Comparison of ENCODE assay signal across 20 mouse cellular contexts in the genomic region with DNA sequence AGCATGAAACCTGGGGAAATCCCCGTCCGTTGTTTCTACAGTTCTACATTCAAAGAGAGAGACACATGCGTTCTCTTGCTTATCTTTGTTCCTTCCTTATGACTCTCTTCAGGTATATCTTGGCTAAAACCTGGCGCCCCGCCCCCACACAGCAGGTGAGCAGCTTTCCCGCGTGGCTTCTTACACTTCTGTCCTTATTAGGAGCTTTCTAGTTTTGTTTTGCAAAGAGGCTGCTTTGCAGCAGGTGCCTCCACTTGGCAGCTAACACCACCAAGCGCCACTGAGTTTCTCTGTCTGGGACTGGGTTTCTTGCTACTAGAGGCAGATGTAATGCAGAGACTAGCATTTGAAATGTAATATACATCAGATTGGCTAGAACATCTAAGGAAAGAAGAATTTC. TPM values are rescaled to one million over a fixed set of nuclear protein-coding genes. Genes with fewer than 3 reads are reported as not detected.
A peak's percentile ranks its signal among the peaks of the same experiment; 100 is the strongest.
DNase-seq lines count a peak whose midpoint lies in the region; ATAC-seq and TF ChIP-seq lines count a peak whose summit lies in the region.
"Had no signal": no experiment of that assay in that cellular context is flagged by ENCODE, and none has a peak within 500 bp of the region (broad histone marks: within the 10 kb centered on the region; RNA-seq: fewer than 3 reads in every experiment).

No protein-coding gene starts in this region.

- no peak overlapping the region for H3K9ac ChIP-seq in neural tube, embryonic 15.5 days (replicated peaks)
- H3K9ac ChIP-seq in hindbrain, embryonic 11.5 days (ENCODE audit: low read depth, low read length): no peak overlapping the region
- no peak overlapping the region for H3K9ac ChIP-seq in kidney, embryonic 14.5 days (ENCODE audit: low read depth, low read length)
- no peak overlapping the region for H3K9ac ChIP-seq in forebrain, embryonic 14.5 days (ENCODE audit: low read length)
- H3K9ac ChIP-seq: forebrain, embryonic 12.5 days; hindbrain, embryonic 13.5 days; limb, embryonic 12.5 days; liver, embryonic 13.5 days; lung, embryonic 14.5 days had no signal

- peaks cover 14% of the 10 kb centered on the region for H3K4me1 ChIP-seq in neural tube, embryonic 15.5 days
- H3K4me1 ChIP-seq in hindbrain, embryonic 11.5 days (replicated peaks; ENCODE audit: control insufficient read depth, insufficient read depth, low read length): no peaks in the 10 kb centered on the region
- H3K4me1 ChIP-seq in kidney, embryonic 14.5 days (ENCODE audit: control insufficient read depth, insufficient read depth, low read length): no peaks in the 10 kb centered on the region
- H3K4me1 ChIP-seq in forebrain, embryonic 14.5 days (ENCODE audit: control insufficient read depth, insufficient read depth, low read length): peaks cover 5% of the 10 kb centered on the region; the same call in 1 of the 2 replicates
- H3K4me1 ChIP-seq: liver, embryonic 13.5 days had no signal

- ATAC-seq in neural tube, embryonic 15.5 days (ENCODE audit: low FRiP score): no peak
- ATAC-seq in hindbrain, embryonic 11.5 days (ENCODE audit: low FRiP score): no peak
- ATAC-seq in kidney, embryonic 14.5 days (ENCODE audit: low FRiP score, low TSS enrichment): no peak
- ATAC-seq in forebrain, embryonic 14.5 days: no peak

- no peaks in the 10 kb centered on the region for H3K27me3 ChIP-seq in neural tube, embryonic 15.5 days (replicated peaks)
- no peaks in the 10 kb centered on the region for H3K27me3 ChIP-seq in hindbrain, embryonic 11.5 days (ENCODE audit: control insufficient read depth, insufficient read depth, low read length)
- H3K27me3 ChIP-seq in kidney, embryonic 14.5 days (ENCODE audit: control insufficient read depth, insufficient read depth, low read length): no peaks in the 10 kb centered on the region
- no peaks in the 10 kb centered on the region for H3K27me3 ChIP-seq in forebrain, embryonic 14.5 days (replicated peaks; ENCODE audit: control insufficient read depth, insufficient read depth, low read length)
- H3K27me3 ChIP-seq: forebrain, embryonic 12.5 days; hindbrain, embryonic 13.5 days; limb, embryonic 12.5 days; liver, embryonic 13.5 days had no signal

- TF ChIP-seq CTCF in gastrocnemius, adult 2 months (IDR thresholded peaks at IDR 0.05): no peak

- 34% methylated on average over 8 of the region's 8 CpGs for WGBS in neural tube, embryonic 15.5 days
- WGBS in hindbrain, embryonic 11.5 days: 33% methylated on average over 8 of the region's 8 CpGs
- WGBS in kidney, embryonic 14.5 days: 31% methylated on average over 8 of the region's 8 CpGs
- WGBS in forebrain, embryonic 14.5 days: 14% methylated on average over 8 of the region's 8 CpGs

- H3K36me3 ChIP-seq in neural tube, embryonic 15.5 days: no peaks in the 10 kb centered on the region
- no peaks in the 10 kb centered on the region for H3K36me3 ChIP-seq in hindbrain, embryonic 11.5 days (ENCODE audit: control insufficient read depth, insufficient read depth, low read length)
- no peaks in the 10 kb centered on the region for H3K36me3 ChIP-seq in kidney, embryonic 14.5 days (ENCODE audit: control insufficient read depth, insufficient read depth, low read length)
- H3K36me3 ChIP-seq in forebrain, embryonic 14.5 days (ENCODE audit: control insufficient read depth, insufficient read depth, low read length): no peaks in the 10 kb centered on the region
- H3K36me3 ChIP-seq: embryonic facial prominence, embryonic 10.5 days; forebrain, embryonic 12.5 days; hindbrain, embryonic 13.5 days; limb, embryonic 12.5 days; liver, embryonic 13.5 days; midbrain, embryonic 10.5 days had no signal

- no peaks in the 10 kb centered on the region for H3K9me3 ChIP-seq in neural tube, embryonic 15.5 days (replicated peaks)
- H3K9me3 ChIP-seq in hindbrain, embryonic 11.5 days (ENCODE audit: control insufficient read depth, low read length): no peaks in the 10 kb centered on the region
- H3K9me3 ChIP-seq in kidney, embryonic 14.5 days (ENCODE audit: control insufficient read depth, low read length): no peaks in the 10 kb centered on the region
- 0 out of 2 replicates have a peak, but pooled peaks cover 3% of the 10 kb centered on the region for H3K9me3 ChIP-seq in forebrain, embryonic 14.5 days (replicated peaks; ENCODE audit: control insufficient read depth, low read length)
- H3K9me3 ChIP-seq: embryonic facial prominence, embryonic 10.5 days; forebrain, embryonic 12.5 days; liver, embryonic 13.5 days; midbrain, embryonic 10.5 days had no signal

- H3K4me2 ChIP-seq in neural tube, embryonic 15.5 days: no peak overlapping the region
- H3K4me2 ChIP-seq in hindbrain, embryonic 11.5 days (replicated peaks; ENCODE audit: low read depth, low read length): no peak overlapping the region
- H3K4me2 ChIP-seq in kidney, embryonic 14.5 days (replicated peaks; ENCODE audit: low read depth, low read length): no peak overlapping the region
- no peak overlapping the region for H3K4me2 ChIP-seq in forebrain, embryonic 14.5 days (ENCODE audit: low read length)
- H3K4me2 ChIP-seq: forebrain, embryonic 12.5 days; heart, embryonic 11.5 days; hindbrain, embryonic 13.5 days; limb, embryonic 12.5 days; liver, embryonic 13.5 days; lung, embryonic 14.5 days had no signal

- no peak overlapping the region for H3K4me3 ChIP-seq in gastrocnemius, adult 2 months
- no peak overlapping the region for H3K4me3 ChIP-seq in neural tube, embryonic 15.5 days (replicated peaks)
- no peak overlapping the region for H3K4me3 ChIP-seq in hindbrain, embryonic 11.5 days (ENCODE audit: low read depth, low read length)
- no peak overlapping the region for H3K4me3 ChIP-seq in kidney, embryonic 14.5 days (ENCODE audit: low read length)
- no peak overlapping the region for H3K4me3 ChIP-seq in forebrain, embryonic 14.5 days (ENCODE audit: low read depth, low read length)
- H3K4me3 ChIP-seq: embryonic facial prominence, embryonic 10.5 days; forebrain, embryonic 12.5 days; hindbrain, embryonic 13.5 days; limb, embryonic 12.5 days; liver, embryonic 13.5 days; midbrain, embryonic 10.5 days had no signal

- intact Hi-C loops in gastrocnemius, adult 2 months (cut with DNase I): loop anchor here (5.0 kb wide), 1 partner anchor 75 kb away; no protein-coding TSS in a partner anchor

- DNase-seq in gastrocnemius, adult 2 months: no peak
- DNase-seq in gastrocnemius, adult 18-20 months (ENCODE audit: low spot score): no peak
- peak; percentile 36 for DNase-seq in right cerebral cortex, postnatal 25 days
- DNase-seq in right cerebral cortex, adult 18-20 months: no peak
- no peak for DNase-seq in hindbrain, embryonic 11.5 days (ENCODE audit: low spot score)
- no peak for DNase-seq in forebrain, embryonic 14.5 days (ENCODE audit: low spot score)
- DNase-seq: cerebellum, adult 8-10 months; kidney, postnatal 10 days; liver, embryonic 13.5 days; lung, embryonic 14.5 days; lung, postnatal 4 days; thymus, adult 2 months had no signal

- H3K27ac ChIP-seq in gastrocnemius, adult 2 months: peak overlapping the region; percentile 85
- H3K27ac ChIP-seq in neural tube, embryonic 15.5 days (replicated peaks): peak overlapping the region; percentile 4
- no peak overlapping the region for H3K27ac ChIP-seq in hindbrain, embryonic 11.5 days (ENCODE audit: low read depth, low read length)
- no peak overlapping the region for H3K27ac ChIP-seq in kidney, embryonic 14.5 days (ENCODE audit: low read depth, low read length)
- no peak overlapping the region for H3K27ac ChIP-seq in forebrain, embryonic 14.5 days (ENCODE audit: low read depth, low read length)
- H3K27ac ChIP-seq: embryonic facial prominence, embryonic 10.5 days; forebrain, embryonic 12.5 days; hindbrain, embryonic 13.5 days; limb, embryonic 12.5 days; liver, embryonic 13.5 days; midbrain, embryonic 10.5 days had no signal

RNA-seq across cellular contexts. Expression of a gene that starts 10.4 kb away (rescaled TPM):
- total RNA-seq in gastrocnemius, adult 2 months (2021): 10 to 100 TPM; 39.3 to 41.2 TPM
- total RNA-seq in gastrocnemius, adult 18-20 months (2021): 10 to 100 TPM; 38.5 to 45.0 TPM
- polyA plus RNA-seq in neural tube, embryonic 15.5 days (2015; fragmentation: Nextera tagmentation; extraction: Ambion mirVana): 86.7 and 90.0 TPM in 2 replicates
- polyA plus RNA-seq in hindbrain, embryonic 11.5 days (2014; fragmentation: Nextera tagmentation; extraction: Ambion mirVana): 65.3 and 83.1 TPM in 2 replicates
- polyA plus RNA-seq in kidney, embryonic 14.5 days (2014; fragmentation: Nextera tagmentation; extraction: Ambion mirVana): 33.7 and 62.9 TPM in 2 replicates
- 75.8 and 95.0 TPM in 2 replicates for polyA plus RNA-seq in forebrain, embryonic 14.5 days (2014; fragmentation: Nextera tagmentation; extraction: Ambion mirVana)

Comparison
In these comparisons a context has a peak if more than half of its experiments do, and no peak if none do; other contexts are left out.
1. H3K27ac ChIP-seq: peak in gastrocnemius, adult 2 months (single experiment) and neural tube, embryonic 15.5 days (single experiment); none in hindbrain, embryonic 11.5 days (single experiment), kidney, embryonic 14.5 days (single experiment) and forebrain, embryonic 14.5 days (single experiment).